Mouse (Mus musculus) megakaryocyte, embryonic 14.5 days (primary cell): ENCODE measurements around the gene Kdm6b.

ENCODE experiments used
- FLI1 ChIP-seq: IDR thresholded peaks from 2 replicates; pipeline ENCODE4 v1.6.1; 2012; ENCODE audit warnings: low read length, inconsistent platforms, mixed read lengths
- GATA1 ChIP-seq: IDR thresholded peaks from 3 replicates; pipeline ENCODE4 v1.6.1; 2012; ENCODE audit warnings: mixed read lengths, low read length, inconsistent platforms, borderline replicate concordance

- no peak for TF ChIP-seq FLI1
- TF ChIP-seq GATA1, result no peak
Measured at GRCm38 (mm10) chr11:69366855-69367615, 46.4 kb downstream of the Kdm6b start.
